Mouse (Mus musculus): ENCODE measurements around the gene Zzef1.

- TF ChIP-seq CTCF (IDR thresholded peaks at IDR 0.05; ENCODE audit: low read depth, low read length) = no peak
- TF ChIP-seq POLR2A (IDR thresholded peaks at IDR 0.05; ENCODE audit: borderline replicate concordance, low read depth, low read length) = no peak
Measured at GRCm38 (mm10) chr11:72947840-72948239, 151.8 kb downstream of the Zzef1 start.
